Mouse (Mus musculus): ENCODE data around the gene Tpo. TPM values are rescaled to one million over a fixed set of nuclear protein-coding genes. Genes with fewer than 3 reads are reported as not detected.

Tpo gene
- total RNA-seq (2014; fragmentation: Nextera tagmentation) (not detected in 2 replicates), total RNA-seq (2017) (not detected in 2 replicates)

- no peak for ATAC-seq (replicated peaks; ENCODE audit: low FRiP score, low TSS enrichment, poor library complexity, severe bottlenecking)
Observed at GRCm38 (mm10) chr12:30132524-30132923, at the start of gene Tpo. Gene Tpo, minus strand, starts transcription at chr12:30132624.

DNA sequence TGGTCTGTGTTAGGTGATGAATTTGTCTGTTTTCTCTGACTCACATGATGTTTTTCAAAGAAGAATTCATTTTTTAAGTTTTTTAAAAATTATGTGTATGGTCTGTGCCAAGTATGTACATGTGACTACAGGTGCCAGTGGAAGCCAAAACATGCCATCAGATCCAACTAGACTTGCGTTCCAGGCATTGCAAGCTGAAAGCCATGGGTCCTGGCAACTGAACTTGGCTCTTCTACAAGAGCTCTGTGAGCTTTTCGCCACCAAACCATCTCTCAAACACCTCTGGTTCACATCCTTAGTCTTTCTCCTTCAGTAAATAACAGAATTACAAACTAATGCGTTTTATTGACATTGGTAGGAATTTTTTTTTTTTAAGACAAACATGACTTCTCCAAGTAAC, 49.3 kb upstream of the Tpo start:
- no peak for ATAC-seq (replicated peaks; ENCODE audit: low FRiP score, low TSS enrichment, poor library complexity, severe bottlenecking)

DNA sequence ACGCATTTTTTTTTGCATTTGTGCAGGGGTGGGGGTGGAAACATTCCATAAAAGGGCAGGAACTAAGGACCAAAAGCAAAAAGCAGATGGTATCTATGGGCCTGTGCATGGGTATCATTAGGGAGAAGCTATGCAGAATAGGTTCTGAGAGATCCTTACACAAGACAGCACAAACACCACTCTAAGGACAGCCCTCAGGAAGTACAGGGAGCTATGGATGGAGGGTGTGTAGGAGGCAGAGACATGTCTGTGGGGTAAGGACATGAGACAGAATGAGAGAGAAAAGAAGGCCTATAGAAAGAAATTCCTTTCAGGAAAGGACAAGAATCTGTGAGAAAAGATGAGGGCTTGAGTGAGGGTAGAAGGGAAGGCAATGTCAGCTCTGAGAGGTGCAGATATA, 47.2 kb upstream of the Tpo start:
- no peak for ATAC-seq (replicated peaks; ENCODE audit: low FRiP score, low TSS enrichment, poor library complexity, severe bottlenecking)

DNA sequence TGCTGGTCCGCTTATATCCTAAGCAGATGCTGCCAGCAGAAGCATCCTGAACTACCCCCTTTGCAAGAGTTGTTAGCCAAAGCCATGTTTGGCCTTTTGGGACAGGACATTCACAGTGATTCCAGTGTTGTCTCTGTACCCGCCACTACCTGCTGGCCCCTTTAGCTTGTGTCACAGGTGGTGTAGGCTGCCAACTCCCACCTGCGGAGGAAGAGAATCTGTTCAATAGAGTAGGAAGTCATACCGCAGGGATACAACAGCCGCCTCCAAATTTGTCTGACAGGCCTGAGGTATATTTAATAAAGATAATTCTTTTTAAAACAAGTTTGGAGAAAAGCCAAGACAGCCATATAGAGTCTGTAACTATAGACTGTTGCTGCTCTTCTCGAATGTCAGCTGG, 45.5 kb upstream of the Tpo start:
- no peak for ATAC-seq (replicated peaks; ENCODE audit: low FRiP score, low TSS enrichment, poor library complexity, severe bottlenecking)

GRCm38 (mm10) chr12:30177529-30177928, 45.1 kb upstream of the Tpo start:
- ATAC-seq (replicated peaks; ENCODE audit: low FRiP score, low TSS enrichment, poor library complexity, severe bottlenecking) = no peak

DNA sequence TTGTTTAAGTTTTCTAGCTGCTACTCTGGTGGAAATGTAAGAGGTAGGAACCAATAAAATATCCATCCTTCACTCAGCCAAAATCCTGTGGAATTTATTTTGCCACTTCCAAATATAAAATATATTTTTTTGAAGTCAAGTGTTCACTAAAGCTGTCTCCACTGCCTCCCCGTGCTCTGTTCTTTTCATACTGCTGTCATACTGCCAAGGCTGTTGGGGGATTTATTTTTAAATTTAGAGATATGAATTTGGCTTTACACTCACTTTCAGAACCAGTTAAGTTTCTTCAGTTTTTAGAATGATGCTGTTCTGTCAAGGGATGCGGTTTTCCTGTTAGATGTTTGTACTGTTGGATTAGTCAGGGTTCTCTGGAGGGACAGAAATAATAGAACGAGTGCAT, 36.1 kb upstream of the Tpo start:
- no peak for ATAC-seq (replicated peaks; ENCODE audit: low FRiP score, low TSS enrichment, poor library complexity, severe bottlenecking)

GRCm38 (mm10) chr12:30164538-30164937, 32.1 kb upstream of the Tpo start:
- no peak for ATAC-seq (replicated peaks; ENCODE audit: low FRiP score, low TSS enrichment, poor library complexity, severe bottlenecking)

DNA sequence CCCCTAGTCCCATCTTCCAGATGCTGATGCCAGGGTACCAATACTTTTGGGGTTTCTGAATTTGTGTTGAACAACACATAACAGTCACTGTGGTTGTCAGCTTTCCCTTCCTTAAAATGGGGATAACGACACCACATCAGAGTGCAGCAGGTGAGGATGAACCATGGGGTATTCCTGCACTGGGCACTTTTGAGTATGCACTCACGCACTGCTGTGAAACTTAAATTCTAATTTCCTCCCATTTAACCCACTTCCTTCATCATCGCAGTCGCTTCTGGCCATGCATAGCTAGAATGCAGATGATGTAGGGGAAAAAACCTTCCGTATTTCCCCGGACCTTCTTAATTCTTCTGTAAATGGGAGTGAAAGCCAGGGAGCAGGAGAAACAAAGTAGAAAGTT, 31.6 kb upstream of the Tpo start:
- no peak for ATAC-seq (replicated peaks; ENCODE audit: low FRiP score, low TSS enrichment, poor library complexity, severe bottlenecking)

DNA sequence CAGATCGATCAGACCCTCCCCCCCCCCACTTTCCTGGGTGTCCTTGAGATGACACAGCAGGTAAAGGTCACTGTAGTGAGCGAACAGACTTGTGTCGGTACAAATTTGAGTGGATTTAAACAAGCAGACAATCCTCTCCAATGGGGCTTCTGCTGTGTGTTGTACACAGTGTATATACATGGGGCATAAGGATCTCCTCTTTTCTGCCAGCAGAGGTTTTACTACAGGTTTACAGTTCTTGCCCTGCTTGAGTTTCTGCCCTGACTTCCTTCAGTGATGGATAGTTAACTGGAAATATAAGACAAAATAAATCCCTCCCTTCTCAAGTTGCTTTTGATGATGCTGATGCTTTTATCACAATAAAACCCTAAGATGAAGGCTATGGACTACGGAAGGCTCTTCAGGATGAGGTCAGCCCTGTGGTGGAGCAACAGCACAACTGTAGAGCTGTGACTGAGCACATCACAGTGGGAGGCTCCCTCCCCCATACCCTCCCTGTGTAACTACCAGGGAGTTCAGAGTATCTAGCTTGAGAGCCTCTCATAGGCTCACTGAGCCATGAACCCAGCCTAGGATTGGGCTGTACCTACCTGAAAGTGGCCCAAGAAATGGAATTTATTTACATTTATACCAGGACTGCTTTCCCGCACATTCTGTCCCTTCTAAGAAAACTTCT, 29.4 kb upstream of the Tpo start:
- ATAC-seq (replicated peaks; ENCODE audit: low FRiP score, low TSS enrichment, poor library complexity, severe bottlenecking) = no peak

- no peak for ATAC-seq (replicated peaks; ENCODE audit: low FRiP score, low TSS enrichment, poor library complexity, severe bottlenecking)
Observed at GRCm38 (mm10) chr12:30160475-30160874, 28.1 kb upstream of the Tpo start.

GRCm38 (mm10) chr12:30159788-30160187, 27.4 kb upstream of the Tpo start:
- no peak for ATAC-seq (replicated peaks; ENCODE audit: low FRiP score, low TSS enrichment, poor library complexity, severe bottlenecking)

DNA sequence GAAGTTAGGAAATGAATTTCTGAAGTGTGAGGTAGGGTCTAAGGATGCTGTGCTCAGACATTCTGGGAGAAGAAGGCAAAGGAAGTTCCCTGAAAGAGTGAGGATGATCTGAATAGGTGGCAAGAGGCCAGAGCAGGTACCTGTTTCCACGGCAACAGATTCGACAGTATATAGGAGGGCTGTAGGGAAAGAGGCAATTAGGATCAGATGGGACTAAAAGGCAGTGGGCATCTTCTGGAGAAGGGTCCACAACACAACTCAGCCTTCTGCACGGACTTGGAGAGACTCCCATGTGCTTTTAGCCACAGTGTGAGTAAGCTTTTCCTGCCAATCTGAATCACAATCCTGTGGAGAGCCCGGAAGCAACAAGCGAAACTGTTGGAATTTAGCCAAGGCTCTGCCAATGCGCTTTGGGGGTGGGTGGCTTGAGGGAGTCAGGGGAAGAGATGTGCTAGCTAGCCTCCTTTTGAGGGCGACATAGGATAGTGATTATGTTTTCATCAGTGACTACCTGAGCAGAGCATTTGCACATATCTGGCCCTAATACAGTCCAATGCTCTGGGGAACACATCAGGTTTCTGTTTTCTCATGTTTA, 21.8 kb upstream of the Tpo start:
- ATAC-seq (replicated peaks; ENCODE audit: low FRiP score, low TSS enrichment, poor library complexity, severe bottlenecking) = no peak

- ATAC-seq (replicated peaks; ENCODE audit: low FRiP score, low TSS enrichment, poor library complexity, severe bottlenecking) = no peak
Observed at GRCm38 (mm10) chr12:30142085-30142484, 9.7 kb upstream of the Tpo start.

DNA sequence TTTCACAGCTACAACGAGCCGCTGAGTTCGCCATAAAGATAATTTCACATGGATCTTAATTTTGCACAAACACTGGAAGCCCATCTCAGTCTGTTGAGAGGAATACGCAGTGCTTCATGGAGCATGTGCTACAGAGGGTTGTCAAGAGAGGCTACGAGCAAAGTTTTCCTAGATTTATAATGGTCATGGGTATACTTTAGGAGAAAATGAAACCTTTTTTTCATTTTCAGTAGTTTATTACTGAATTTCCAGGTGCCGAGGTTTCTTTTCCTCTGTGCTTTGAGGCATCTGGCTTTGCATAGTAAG, 3.1 kb downstream of the Tpo start:
- no peak for ATAC-seq (replicated peaks; ENCODE audit: low FRiP score, low TSS enrichment, poor library complexity, severe bottlenecking)

DNA sequence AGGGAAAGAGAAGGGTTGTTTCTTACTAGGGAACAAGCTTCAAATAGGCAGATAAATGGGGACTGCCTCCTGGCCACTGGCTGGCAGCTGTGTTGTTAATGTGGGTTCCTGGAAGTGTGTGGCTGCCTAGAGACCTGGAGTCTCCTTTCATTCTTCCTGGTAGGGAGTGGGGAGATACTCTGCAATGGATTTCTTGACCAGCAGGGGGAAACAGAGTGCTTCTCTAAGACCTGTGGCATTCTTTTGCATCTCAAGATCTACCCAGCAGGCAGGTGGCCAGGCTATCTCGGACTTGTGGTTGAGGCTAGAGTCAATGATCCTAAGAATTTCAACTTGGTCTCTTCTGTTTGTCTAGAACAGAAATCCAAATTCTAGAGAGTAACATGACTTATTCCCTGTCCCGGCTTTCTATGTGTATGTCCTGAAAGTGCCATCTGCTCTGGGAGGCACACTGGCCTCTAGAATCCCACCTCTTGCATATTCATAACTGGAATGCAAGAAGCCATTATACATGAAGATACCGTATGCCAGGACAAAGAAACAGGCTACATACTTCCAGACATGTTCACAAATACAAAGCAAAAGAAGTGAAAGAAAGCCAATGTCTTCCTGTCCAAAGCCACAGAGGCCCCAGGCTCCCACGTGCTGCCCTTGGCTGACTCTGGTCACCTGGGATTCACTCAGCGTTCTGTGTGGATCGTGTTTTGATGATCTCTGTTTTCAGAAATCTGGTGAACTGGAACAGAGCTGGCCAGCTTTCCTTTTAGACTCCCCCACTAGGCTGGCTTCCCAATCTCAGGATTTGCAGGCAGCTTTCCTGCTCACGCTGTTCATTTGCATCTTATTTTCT, 3.6 kb downstream of the Tpo start:
- ATAC-seq (replicated peaks; ENCODE audit: low FRiP score, low TSS enrichment, poor library complexity, severe bottlenecking) = no peak

GRCm38 (mm10) chr12:30122347-30122746, 10.1 kb downstream of the Tpo start:
- ATAC-seq (replicated peaks; ENCODE audit: low FRiP score, low TSS enrichment, poor library complexity, severe bottlenecking) = no peak

GRCm38 (mm10) chr12:30112271-30112670, 20.2 kb downstream of the Tpo start:
- no peak for ATAC-seq (replicated peaks; ENCODE audit: low FRiP score, low TSS enrichment, poor library complexity, severe bottlenecking)

DNA sequence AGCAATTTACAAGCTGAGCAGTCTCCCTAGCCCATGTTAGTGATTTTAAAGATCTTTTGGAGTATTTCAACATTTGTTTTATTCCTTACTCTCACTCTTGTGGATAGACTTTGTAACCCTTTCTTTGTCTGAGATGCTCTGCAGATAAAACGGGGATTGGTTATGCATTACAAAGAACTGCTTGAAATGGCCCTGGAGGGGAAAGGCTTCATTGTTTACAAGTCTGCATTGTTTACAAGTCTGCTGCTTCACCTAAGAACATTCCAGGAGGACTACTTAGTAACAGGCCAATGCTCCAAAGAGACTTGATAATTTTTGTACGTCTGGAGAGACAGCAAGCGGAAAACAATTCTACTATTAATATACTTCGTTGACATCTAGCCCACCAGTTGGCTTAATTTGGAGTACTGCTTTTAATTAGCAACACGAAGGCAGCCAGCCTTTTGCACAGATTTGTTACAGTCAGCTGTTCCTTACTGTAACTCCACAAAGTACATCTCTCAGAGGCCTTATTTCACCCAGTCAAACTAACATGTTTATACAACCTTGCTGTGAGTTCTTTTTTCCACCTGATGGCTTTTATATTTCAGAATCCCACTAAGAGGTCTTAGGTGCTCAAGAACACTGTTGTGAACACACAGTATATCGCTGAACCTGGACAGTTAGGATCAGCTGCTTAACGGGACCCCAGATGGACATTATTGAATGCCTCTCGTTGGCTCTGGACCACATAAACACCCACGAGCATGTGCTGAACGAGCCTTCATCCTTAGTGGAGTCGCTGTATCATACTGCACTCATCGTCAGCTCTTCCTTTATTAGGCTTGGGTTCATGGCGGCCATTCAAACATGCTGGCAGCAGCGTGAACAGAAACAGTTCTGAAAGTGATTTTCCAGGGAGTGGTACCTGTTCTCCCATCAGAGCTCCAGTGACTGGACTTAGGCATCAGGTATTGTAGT, 22.5 kb downstream of the Tpo start:
- no peak for ATAC-seq (replicated peaks; ENCODE audit: low FRiP score, low TSS enrichment, poor library complexity, severe bottlenecking)

DNA sequence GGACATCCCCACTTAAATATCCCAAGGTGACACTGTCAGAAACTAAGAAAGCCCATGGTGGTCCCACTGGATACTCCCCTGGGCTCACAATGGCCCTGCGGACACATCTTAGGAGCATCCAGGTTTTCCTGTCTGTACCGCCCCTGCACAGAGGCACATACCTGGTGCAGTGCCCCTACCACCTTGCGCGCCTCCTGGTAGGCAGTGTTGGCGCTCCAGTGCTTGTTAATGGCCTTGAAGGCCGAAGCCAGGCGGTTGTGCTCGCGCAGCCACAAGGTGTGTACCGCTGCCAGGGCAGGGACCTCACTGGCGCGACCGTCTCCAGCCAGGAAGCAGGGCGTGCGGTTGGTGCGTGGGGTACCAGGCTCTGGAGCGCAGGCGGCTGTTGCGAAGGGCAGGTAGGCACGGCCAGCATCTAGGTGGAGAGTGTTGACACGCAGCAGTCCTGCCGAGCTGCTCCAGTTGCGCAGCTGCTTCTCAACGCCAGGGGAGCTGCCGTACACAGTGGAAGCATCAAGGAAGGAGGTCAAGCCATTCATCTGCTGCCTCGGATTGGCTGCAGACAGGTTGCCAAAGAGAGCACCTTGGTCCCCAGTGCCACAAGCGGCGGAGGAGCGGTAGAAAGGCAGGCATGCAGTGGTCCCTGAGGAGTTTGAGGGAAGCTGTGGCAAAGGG, 29.4 kb downstream of the Tpo start:
- ATAC-seq (replicated peaks; ENCODE audit: low FRiP score, low TSS enrichment, poor library complexity, severe bottlenecking) = no peak

Measured in megakaryocyte-erythroid progenitor cell, adult 5-6 weeks (primary cell).